Mouse (Mus musculus) cerebellum, adult 2 months (tissue): Measurements from ENCODE around the gene Rab25.

ENCODE experiments used
- CTCF ChIP-seq: fragments of 200-500 bp; IDR thresholded peaks from 2 replicates; pipeline ENCODE4 v1.5.1; 2011; ENCODE audit warnings: low read depth, mild to moderate bottlenecking, control low read depth, low read length, moderate library complexity, borderline replicate concordance; ENCODE audit not compliant: insufficient read depth
- POLR2A ChIP-seq: fragments of 200-500 bp; IDR thresholded peaks from 2 replicates; pipeline ENCODE4 v1.6.1; 2011; ENCODE audit warnings: low read length, control low read depth, borderline replicate concordance; ENCODE audit not compliant: insufficient read depth

DNA sequence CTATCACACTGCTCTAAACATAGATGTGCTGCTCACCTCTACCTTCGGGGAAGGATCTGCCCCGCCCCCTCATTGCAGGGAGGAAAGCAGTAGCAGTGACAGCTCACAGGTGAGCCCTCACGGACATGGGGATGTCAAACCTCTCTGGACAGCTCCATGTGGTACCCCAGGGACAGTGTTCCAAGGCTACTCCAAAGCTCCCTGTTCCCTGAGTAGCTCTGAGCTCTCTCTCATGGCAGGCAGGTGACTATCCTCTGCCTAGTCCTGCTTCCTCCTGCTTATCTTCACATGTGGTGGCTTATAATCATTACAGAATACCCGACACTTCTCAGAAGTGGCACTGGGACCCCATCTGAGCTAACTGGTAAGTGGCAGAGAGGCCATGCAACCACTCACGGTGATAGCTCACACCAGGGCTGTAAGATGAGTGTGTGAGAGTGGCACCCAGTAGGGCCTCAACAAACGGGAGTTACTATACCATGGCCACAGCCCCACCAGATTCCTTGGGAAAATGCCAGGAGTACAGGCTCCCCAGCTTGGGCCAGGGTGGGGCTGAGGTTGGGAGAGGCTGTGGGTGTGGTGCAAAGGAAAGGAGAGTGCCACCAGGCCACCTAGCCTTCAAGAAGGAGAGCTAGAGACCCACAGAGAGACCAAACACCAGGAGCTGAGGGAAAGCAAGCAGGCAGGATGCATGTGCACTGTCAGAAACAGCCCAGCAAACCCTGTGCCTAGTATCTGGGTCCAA is 1.3 kb downstream of the Rab25 start:
- no peak for TF ChIP-seq CTCF
- no peak for TF ChIP-seq POLR2A
